Mouse (Mus musculus) liver (tissue): Measurements from ENCODE around the gene Olfr391-ps.

ENCODE experiments used
- DNase-seq: peaks from one replicate; pipeline ENCODE4 v3.0.0-alpha.2; 2020; ENCODE audit warnings: mixed read lengths

Olfr391-ps gene

DNA sequence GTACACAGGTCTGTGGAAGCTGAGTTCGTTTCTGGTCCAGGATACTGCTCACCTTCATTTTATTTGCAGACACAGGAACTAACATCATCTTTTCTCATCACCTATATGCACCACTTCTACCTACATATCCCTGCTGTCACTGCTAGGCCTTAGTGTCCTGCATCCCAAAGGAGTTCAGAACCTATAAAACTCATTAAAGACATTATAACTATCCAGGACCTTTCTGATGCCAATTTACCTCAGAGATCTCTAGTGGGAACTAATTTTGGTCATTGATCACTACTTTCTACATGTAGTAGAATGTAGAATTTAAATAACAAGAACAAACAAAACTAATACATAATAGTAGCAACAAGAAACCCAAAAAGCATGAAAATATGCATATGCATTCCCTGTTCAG, at the start of gene Olfr391-ps:
TSS of gene Olfr391-ps (minus strand) at position 101 of the 400 bp plus-strand sequence.
- no peak for DNase-seq

- no peak for DNase-seq
These were observed 48.5 kb upstream of the Olfr391-ps start, which contains the start of gene Olfr393 for GRCm38 (mm10) chr11:73851354-73851753. Gene Olfr393 (minus strand): TSS chr11:73851454.

- DNase-seq: no peak
These were observed 14.1 kb upstream of the Olfr391-ps start, which contains the start of gene Olfr392 for GRCm38 (mm10) chr11:73816949-73817348. Gene Olfr392 (minus strand): TSS chr11:73817049.

- no peak for DNase-seq
These were observed 20.2 kb downstream of the Olfr391-ps start, which contains the start of gene Olfr390 for GRCm38 (mm10) chr11:73782664-73783063. Gene Olfr390 (plus strand): TSS chr11:73782964.

- no peak for DNase-seq
These were observed 22.2 kb downstream of the Olfr391-ps start, which contains the start of gene Olfr389 for GRCm38 (mm10) chr11:73780613-73781012. Gene Olfr389 (minus strand): TSS chr11:73780713.

DNA sequence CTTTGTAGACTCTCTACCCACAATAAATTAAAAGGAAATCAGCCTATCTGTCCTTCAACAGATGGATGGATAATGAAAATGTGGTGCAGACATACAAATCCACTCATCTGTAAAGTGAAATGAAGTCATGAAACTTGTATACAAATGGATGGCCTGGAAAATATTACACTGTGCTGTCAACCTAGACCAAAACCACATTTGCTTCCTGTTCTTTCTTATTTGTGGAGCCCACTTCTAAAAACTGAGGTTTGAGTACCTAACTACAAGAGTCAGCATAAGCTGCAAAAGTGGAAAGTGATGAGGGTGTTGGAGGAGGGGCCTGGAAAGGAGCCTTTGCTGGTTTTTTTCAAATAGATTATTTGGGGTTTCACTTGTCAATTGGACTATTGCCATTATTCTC, 43.7 kb downstream of the Olfr391-ps start:
- DNase-seq: no peak
